Mouse (Mus musculus) spleen, postnatal 14 days (tissue): ENCODE measurements around the gene H2al1h.
"Not testable (repeated sequence)": the region's sequence is repeated elsewhere in the genome, so short reads cannot be mapped to it uniquely, and the experiment has no call there.

Experiments
- DNase-seq, 2 experiments: peaks; one replicate each; pipeline ENCODE4 v3.0.0; 2021 to 2022; ENCODE audit warnings: low spot score in 2 of 2

Gene H2al1h

GRCm38 (mm10) chrX:11321192-11321591, at the start of gene H2al1h:
Gene H2al1h, plus strand, starts transcription at chrX:11321492.
- not testable (repeated sequence) for DNase-seq

GRCm38 (mm10) chrX:11273190-11273589, 48.1 kb upstream of the H2al1h start:
- DNase-seq, result no peak

DNA sequence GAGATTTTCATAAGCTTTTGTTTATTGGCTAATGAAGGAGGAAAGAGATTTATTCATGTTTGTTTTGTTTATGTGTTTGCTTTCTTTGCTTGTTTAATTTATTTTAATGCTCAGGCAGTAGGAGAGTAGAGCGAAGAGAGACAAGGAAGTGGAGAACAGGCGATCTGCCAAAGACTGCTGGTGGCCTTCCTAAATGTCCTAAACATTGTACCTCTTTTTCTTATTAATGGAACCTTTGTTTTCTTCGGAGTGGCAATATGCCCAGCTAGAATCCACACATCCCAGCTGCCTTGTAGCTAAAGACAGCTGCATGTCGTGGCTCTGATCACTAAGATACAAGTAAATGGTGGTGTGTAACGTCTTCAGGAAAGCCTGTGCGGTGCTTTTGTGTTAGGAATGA, 44.2 kb upstream of the H2al1h start:
- DNase-seq, result no peak

DNA sequence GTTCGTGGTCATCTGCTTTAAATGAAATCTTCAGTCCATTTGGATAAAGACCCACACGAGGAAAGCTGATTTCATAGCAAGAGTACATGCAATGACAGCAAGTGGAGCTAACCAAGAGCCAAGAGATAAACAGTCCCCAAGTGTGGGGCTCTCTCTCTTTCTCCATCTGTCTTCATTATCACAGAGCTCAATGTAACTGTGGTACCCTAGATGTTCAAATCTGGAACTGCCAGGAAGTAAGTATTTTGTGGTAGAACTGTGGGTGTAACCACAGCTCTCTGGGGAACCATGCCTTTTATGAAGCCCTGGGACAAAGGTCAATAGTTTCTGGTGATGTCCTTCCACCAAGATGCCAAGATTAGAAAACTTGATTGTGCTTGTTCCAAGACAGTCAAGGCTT, 40.6 kb upstream of the H2al1h start:
- DNase-seq, result no peak

- no peak for DNase-seq
These were observed 32.9 kb upstream of the H2al1h start for GRCm38 (mm10) chrX:11288306-11288882.

- DNase-seq, result no peak
These were observed 32.0 kb upstream of the H2al1h start for GRCm38 (mm10) chrX:11289244-11289643.

- not testable (repeated sequence) for DNase-seq
These were observed 22.3 kb upstream of the H2al1h start, which contains the start of gene H2al1a for GRCm38 (mm10) chrX:11298957-11299356. Gene H2al1a, plus strand, starts transcription at chrX:11299257.

DNA sequence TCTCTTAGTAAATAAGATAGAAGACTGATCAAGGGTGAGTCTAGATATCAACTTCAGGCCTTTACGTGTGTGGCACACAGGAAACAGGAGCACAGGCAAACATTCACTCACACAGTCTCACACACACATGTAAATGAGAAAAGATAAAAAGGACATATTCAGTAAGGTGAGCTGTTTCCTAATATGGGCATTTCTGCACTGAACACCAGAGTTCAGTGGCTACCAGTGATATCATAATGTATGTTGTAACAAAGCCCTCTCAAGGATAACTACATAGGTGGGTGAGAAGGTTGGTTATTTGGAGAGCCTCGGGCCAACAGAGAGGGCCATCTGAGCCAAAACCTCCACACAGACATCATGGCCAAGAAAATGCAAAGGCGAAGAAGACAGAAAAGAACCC, 19.2 kb upstream of the H2al1h start, which contains the start of gene H2al1b:
TSS of gene H2al1b (plus strand) at position 301 of the 400 bp plus-strand sequence.
- DNase-seq, result not testable (repeated sequence)

DNA sequence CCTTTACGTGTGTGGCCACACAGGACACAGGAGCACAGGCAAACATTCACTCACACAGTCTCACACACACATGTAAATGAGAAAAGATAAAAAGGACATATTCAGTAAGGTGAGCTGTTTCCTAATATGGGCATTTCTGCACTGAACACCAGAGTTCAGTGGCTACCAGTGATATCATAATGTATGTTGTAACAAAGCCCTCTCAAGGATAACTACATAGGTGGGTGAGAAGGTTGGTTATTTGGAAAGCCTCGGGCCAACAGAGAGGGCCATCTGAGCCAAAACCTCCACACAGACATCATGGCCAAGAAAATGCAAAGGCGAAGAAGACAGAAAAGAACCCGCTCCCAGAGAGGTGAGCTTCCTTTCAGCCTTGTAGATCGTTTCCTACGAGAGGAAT, 15.9 kb upstream of the H2al1h start, which contains the start of gene H2al1c:
TSS of gene H2al1c (plus strand) at position 301 of the 400 bp plus-strand sequence.
- not testable (repeated sequence) for DNase-seq

DNA sequence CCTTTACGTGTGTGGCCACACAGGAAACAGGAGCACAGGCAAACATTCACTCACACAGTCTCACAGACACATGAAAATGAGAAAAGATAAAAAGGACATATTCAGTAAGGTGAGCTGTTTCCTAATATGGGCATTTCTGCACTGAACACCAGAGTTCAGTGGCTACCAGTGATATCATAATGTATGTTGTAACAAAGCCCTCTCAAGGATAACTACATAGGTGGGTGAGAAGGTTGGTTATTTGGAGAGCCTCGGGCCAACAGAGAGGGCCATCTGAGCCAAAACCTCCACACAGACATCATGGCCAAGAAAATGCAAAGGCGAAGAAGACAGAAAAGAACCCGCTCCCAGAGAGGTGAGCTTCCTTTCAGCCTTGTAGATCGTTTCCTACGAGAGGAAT, 12.8 kb upstream of the H2al1h start, which contains the start of gene H2al1d:
TSS of gene H2al1d (plus strand) at position 301 of the 400 bp plus-strand sequence.
- not testable (repeated sequence) for DNase-seq

GRCm38 (mm10) chrX:11311634-11312033, 9.7 kb upstream of the H2al1h start, which contains the start of gene H2al1e:
Gene H2al1e, plus strand, starts transcription at chrX:11311934.
- not testable (repeated sequence) for DNase-seq

GRCm38 (mm10) chrX:11314858-11315257, 6.4 kb upstream of the H2al1h start, which contains the start of gene H2al1f:
Gene H2al1f, plus strand, starts transcription at chrX:11315158.
- not testable (repeated sequence) for DNase-seq

DNA sequence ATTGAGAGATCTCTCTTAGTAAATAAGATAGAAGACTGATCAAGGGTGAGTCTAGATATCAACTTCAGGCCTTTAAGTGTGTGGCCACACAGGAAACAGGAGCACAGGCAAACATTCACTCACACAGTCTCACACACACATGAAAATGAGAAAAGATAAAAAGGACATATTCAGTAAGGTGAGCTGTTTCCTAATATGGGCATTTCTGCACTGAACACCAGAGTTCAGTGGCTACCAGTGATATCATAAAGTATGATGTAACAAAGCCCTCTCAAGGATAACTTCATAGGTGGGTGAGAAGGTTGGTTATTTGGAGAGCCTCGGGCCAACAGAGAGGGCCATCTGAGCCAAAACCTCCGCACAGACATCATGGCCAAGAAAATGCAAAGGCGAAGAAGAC, 3.3 kb upstream of the H2al1h start, which contains the start of gene H2al1g:
TSS of gene H2al1g (plus strand) at position 301 of the 400 bp plus-strand sequence.
- DNase-seq, result not testable (repeated sequence)

DNA sequence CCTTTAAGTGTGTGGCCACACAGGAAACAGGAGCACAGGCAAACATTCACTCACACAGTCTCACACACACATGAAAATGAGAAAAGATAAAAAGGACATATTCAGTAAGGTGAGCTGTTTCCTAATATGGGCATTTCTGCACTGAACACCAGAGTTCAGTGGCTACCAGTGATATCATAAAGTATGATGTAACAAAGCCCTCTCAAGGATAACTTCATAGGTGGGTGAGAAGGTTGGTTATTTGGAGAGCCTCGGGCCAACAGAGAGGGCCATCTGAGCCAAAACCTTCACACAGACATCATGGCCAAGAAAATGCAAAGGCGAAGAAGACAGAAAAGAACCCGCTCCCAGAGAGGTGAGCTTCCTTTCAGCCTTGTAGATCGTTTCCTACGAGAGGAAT, 3.1 kb downstream of the H2al1h start, which contains the start of gene H2al1i:
TSS of gene H2al1i (plus strand) at position 301 of the 400 bp plus-strand sequence.
- DNase-seq, result not testable (repeated sequence)

- not testable (repeated sequence) for DNase-seq
These were observed 6.2 kb downstream of the H2al1h start, which contains the start of gene H2al1j for GRCm38 (mm10) chrX:11327522-11327921. Gene H2al1j, plus strand, starts transcription at chrX:11327822.

DNA sequence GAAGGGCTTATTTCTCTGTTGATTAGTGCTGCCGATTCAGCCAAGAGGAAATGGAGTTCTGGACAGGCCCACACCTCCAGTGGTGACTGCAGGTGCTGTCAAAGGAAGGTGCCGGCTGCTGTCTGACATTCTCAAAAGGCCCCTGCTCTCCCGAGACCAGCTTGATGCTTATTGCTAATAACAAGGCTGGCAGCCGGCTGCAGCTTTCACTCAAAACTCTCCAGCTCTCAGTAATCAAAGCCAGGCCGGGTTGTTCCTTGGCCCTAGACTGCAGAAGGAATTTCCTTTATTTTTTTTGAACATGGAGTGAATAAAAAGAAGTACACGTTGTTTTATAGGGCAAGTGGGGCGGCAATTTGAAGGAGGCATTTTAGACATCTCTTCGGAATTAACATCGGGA, 24.5 kb downstream of the H2al1h start:
- DNase-seq, result no peak

- no peak for DNase-seq
These were observed 25.5 kb downstream of the H2al1h start for GRCm38 (mm10) chrX:11346756-11347155.

- DNase-seq, result no peak
These were observed 39.5 kb downstream of the H2al1h start for GRCm38 (mm10) chrX:11360823-11361222.

DNA sequence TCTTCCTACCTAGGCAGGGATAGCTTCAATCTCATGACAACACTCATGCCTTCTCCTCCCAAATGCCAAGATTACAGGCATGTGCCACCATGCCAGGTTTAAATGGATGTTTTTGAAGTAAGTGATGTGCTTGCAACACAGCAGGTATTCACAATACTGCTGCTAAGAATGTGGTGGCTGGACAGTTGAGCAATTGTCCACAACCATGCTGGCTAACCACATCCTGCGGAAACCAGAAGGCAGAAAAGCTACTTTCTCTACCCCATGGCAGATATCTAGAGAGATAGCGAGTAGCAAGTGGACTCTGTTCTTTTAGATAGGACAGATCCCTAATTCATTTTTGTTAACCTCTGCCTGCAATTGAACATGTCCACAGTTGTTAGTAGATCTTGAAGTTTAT, 40.0 kb downstream of the H2al1h start:
- no peak for DNase-seq

- no peak for DNase-seq
These were observed 42.6 kb downstream of the H2al1h start for GRCm38 (mm10) chrX:11363890-11364289.

DNA sequence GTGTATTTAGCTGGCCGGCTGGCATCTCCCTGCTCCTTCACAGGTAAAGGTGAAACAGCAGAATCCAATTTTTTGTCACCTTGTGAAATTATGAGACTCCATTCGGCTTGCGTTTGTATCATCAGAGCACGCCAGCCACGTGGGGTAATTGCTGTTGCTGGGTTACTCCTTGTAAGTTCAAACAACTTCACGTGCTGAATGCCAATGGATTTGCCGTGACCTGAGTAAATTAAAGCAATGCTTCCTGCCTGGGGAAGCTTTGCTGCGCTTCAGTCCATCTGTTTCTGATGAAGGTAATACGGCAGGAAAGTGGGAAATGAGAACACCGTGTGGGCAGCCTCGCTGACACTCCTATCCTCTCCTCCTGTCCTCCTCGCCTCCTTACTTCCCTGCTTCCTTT, 43.9 kb downstream of the H2al1h start:
- DNase-seq, result no peak
